Mouse (Mus musculus) retina, adult 2 months (tissue): Measurements from ENCODE around the gene Hagh.

Experiments used
- DNase-seq: peaks from one replicate; pipeline ENCODE4 v3.0.0-alpha.2; 2012; ENCODE audit warnings: low read depth, low spot score

Gene Hagh

GRCm38 (mm10) chr17:24850065-24850772 lies 10.3 kb downstream of the Hagh start, which contains the start of gene Fahd1:
Fahd1 (minus strand) TSS chr17:24850364.
- peak; percentile 92 for DNase-seq

GRCm38 (mm10) chr17:24850773-24851127 lies 10.8 kb downstream of the Hagh start:
- no peak for DNase-seq

GRCm38 (mm10) chr17:24851381-24852125 lies 11.6 kb downstream of the Hagh start:
- DNase-seq: no peak

- DNase-seq: no peak
These were observed 16.0 kb downstream of the Hagh start for GRCm38 (mm10) chr17:24855838-24856464.

- no peak for DNase-seq
These were observed 16.6 kb downstream of the Hagh start for GRCm38 (mm10) chr17:24856589-24856988.

- no peak for DNase-seq
These were observed 18.0 kb downstream of the Hagh start for GRCm38 (mm10) chr17:24857831-24858470.

GRCm38 (mm10) chr17:24858967-24859366 lies 19.0 kb downstream of the Hagh start:
- DNase-seq: no peak

GRCm38 (mm10) chr17:24860076-24860475 lies 20.1 kb downstream of the Hagh start:
- DNase-seq: no peak

- no peak for DNase-seq
These were observed 21.8 kb downstream of the Hagh start for GRCm38 (mm10) chr17:24861785-24862184.

GRCm38 (mm10) chr17:24865776-24866175 lies 25.8 kb downstream of the Hagh start, which contains the start of gene Igfals:
Igfals (plus strand) TSS chr17:24865997.
- no peak for DNase-seq

GRCm38 (mm10) chr17:24867914-24868313 lies 28.0 kb downstream of the Hagh start:
- DNase-seq: no peak

GRCm38 (mm10) chr17:24873695-24874404 lies 33.9 kb downstream of the Hagh start:
- no peak for DNase-seq

GRCm38 (mm10) chr17:24874405-24874745 lies 34.4 kb downstream of the Hagh start:
- DNase-seq: no peak

- DNase-seq: no peak
These were observed 35.0 kb downstream of the Hagh start for GRCm38 (mm10) chr17:24874989-24875388.

GRCm38 (mm10) chr17:24877336-24878116 lies 37.6 kb downstream of the Hagh start:
- no peak for DNase-seq

GRCm38 (mm10) chr17:24878117-24878397 lies 38.1 kb downstream of the Hagh start:
- no peak for DNase-seq

- no peak for DNase-seq
These were observed 38.6 kb downstream of the Hagh start for GRCm38 (mm10) chr17:24878531-24878930.

GRCm38 (mm10) chr17:24881738-24882440 lies 41.9 kb downstream of the Hagh start:
- DNase-seq: no peak

- DNase-seq: no peak
These were observed 44.4 kb downstream of the Hagh start for GRCm38 (mm10) chr17:24884391-24884790.
